Mouse (Mus musculus) testis, adult 2 months (tissue): ENCODE data around the gene Ddit4.

Source experiments
- CTCF ChIP-seq: fragments of 200-500 bp; IDR thresholded peaks from 2 replicates; pipeline ENCODE4 v1.5.1; 2012; ENCODE audit warnings: low read depth, mild to moderate bottlenecking, inconsistent platforms, low read length, moderate library complexity; ENCODE audit not compliant: control insufficient read depth, insufficient read depth, insufficient replicate concordance
- POLR2A ChIP-seq: fragments of 200-500 bp; IDR thresholded peaks from 2 replicates; pipeline ENCODE4 v1.6.1; 2012; ENCODE audit warnings: low read depth, mild to moderate bottlenecking, inconsistent platforms, low read length, moderate library complexity; ENCODE audit not compliant: control insufficient read depth

GRCm38 (mm10) chr10:59942281-59942846, 9.3 kb downstream of the Ddit4 start:
- no peak for TF ChIP-seq POLR2A
- no peak for TF ChIP-seq CTCF
